Mouse (Mus musculus) erythroblast, embryonic 14.5 days (primary cell): Measurements from ENCODE around the gene Dennd2a.

Source experiments
- GATA1 ChIP-seq: IDR thresholded peaks from 2 replicates; pipeline ENCODE4 v1.6.1; 2012; ENCODE audit warnings: low read length, inconsistent platforms, mixed read lengths
- TAL1 ChIP-seq: IDR thresholded peaks from 3 replicates; pipeline ENCODE4 v1.6.1; 2012; ENCODE audit warnings: low read length, inconsistent platforms, mixed read lengths

DNA sequence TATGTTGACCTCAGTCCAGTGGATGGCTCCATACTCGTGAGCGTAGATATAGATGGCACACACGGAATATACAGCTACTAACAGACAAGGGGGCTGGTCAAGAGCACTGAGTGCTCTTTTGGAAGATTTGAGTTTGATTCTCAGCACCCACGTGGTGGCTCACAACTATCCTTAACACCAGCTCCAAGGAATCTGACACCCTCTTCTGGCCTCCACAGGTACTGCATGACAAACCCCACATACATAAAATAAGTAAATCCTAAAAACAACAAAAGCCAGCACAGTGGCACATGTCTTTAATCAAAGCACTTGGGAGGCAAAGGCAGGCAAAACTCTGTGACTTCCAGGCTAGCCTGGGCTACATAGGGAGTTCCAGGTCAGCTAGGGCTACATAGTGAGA lies 74.0 kb downstream of the Dennd2a start:
- no peak for TF ChIP-seq GATA1
- no peak for TF ChIP-seq TAL1
